Mouse (Mus musculus) bone marrow, adult 2 months (tissue): ENCODE measurements around the gene Grin1.

Source experiments
- CTCF ChIP-seq: fragments of 200-500 bp; IDR thresholded peaks from 2 replicates; pipeline ENCODE4 v1.5.1; 2011; ENCODE audit warnings: low read length, control low read depth; ENCODE audit not compliant: control insufficient read depth, insufficient read depth
- POLR2A ChIP-seq: fragments of 200-500 bp; IDR thresholded peaks from 2 replicates; pipeline ENCODE4 v1.6.1; 2011; ENCODE audit warnings: low read depth, mild to moderate bottlenecking, control low read depth, low read length, borderline replicate concordance; ENCODE audit not compliant: control insufficient read depth

DNA sequence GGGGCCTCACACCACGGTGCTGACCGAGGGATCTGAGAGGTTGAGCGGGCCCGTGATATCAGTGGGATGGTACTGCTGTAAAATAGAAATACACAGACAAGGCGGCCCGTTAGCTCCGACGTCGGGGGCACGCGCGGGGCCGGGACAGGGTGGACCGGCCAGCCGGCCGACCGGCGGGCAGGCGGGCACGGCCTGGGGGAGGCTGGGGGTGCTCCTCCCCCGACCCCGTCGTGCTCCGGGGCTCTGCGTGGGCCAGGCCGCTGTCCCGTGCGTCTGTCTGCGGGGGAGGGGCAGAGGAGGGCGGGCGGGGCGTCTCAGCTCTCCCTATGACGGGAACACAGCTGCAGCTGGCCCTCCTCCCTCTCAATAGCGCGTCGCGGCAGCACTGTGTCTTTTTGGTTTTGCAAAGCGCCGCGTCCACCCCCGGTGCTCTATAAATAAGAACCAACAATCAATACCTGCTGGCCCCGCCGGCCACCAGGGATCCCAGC lies 26.9 kb downstream of the Grin1 start:
- TF ChIP-seq CTCF (no peak), POLR2A (no peak)
